Mouse (Mus musculus) cerebellum, adult 8-10 months (tissue): ENCODE measurements around the gene Klf11.
"Not testable (repeated sequence)": the region's sequence is repeated elsewhere in the genome, so short reads cannot be mapped to it uniquely, and the experiment has no call there.

ENCODE experiments used
- DNase-seq: peaks from one replicate; pipeline ENCODE4 v3.0.0; 2022

Klf11 gene

GRCm38 (mm10) chr12:24654065-24654862 is 3.2 kb downstream of the Klf11 start:
- DNase-seq, result no peak

DNA sequence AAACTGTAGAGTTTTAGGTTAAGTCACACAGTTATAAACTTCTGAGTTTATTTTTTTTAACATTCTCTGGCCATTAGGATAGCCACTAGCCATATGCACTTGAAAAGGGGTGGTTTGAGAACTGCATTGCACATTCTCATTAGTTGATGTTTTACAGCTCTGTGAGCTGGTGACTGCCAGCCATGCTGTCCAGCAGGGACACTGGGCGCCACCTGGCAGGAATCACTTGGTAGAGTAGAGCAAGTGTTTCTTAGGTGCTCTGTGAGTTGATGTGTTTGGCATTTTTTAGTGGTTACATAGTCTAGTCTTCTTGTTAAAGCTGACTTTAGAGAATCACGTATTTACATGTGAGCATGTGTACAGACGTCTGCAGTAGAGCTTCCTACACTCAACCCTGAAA is 5.4 kb downstream of the Klf11 start:
- no peak for DNase-seq

GRCm38 (mm10) chr12:24658998-24659397 is 7.9 kb downstream of the Klf11 start:
- no peak for DNase-seq

DNA sequence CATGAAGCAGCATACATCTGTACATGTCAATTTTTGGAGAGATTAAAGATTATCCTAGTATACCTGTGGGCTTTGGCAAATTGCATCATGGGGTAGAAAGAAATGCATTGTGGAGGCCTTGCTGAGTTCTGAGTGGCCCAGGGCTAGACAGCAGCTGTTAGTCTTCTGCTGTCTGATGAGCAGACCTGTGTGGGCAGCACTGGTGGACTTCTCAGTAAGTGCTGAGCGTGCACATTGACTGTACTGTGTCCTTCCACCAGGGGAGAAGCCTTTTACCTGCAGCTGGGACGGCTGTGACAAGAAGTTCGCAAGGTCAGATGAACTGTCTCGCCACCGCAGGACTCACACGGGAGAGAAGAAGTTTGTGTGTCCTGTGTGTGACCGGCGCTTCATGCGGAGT is 8.8 kb downstream of the Klf11 start:
- no peak for DNase-seq

DNA sequence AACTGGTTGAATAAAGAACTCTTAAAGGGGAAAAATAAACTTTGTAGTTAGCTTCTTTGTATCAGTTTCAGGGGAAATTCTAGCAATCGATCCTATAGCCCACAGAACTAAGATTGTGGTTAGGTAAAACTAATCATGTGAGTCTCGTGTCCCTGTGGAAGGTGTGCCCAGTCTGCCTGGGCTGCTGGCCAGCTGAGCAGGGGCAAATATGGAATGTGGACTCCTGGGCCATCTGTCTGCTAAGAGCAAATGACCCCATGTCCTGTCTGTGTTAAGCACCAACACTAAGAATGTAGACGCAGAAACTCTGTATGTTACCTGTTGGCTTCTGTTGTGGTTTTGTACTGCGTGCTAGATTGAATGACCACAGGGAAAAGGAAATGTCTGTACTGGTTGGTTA is 10.0 kb downstream of the Klf11 start:
- DNase-seq, result no peak

DNA sequence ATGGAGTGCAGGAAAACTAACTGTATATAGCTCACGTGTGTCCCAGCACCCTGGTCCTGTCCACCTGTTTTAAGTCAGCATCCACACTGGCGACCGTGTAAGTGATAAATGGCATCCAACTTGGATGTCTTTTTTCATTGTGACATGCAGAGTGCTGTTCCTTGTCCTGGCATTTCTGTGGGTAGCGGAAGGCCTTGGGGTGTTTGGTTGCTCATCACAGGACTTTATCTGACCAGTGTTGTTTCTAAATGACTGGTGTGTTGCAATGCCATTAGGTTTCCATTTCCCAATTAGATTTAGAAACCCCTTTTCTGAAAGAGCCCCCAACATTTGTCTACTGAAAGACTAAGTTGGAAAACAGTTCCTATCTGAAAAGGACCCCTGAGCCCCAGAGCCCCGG is 11.1 kb downstream of the Klf11 start:
- no peak for DNase-seq

GRCm38 (mm10) chr12:24680096-24680491 is 29.0 kb downstream of the Klf11 start:
- DNase-seq, result no peak

DNA sequence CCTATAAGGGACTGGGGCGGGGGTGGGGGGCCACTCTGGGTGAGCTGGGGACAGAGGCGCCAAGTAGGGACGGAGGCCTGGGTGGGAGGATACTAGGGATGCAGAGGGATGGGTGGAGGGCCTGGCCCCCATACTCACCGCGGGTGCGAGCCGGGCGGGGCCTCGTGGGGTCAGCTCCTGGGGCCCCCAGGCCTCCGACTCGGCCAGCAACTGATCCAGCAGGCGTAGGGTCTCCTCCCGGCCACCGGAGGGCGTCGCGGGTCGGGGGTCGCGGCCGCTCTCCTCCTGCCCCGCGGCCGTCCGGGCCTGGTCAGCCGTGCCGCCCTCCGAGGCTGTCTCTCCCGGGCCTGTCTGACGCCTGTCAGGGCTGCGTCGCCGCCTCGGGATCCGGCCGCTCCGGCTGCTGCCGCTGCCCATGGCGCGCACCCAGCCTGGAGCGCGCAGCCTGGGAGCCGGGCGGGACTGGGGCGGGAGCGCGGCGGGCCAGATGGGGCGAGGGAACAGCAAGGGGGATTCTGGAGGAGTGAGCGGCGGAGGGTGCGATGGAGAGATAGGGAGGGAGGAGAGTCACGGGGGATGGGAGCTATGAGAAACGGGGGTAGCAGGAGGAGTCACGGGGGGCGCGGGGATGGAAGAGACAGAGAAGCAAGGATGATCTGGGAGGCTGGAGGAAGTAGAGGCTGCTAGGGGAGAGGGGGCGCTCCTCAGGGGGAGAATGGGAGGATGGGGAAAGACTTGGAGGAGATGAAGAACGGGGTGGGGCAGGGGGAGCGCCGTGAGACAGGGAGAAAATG is 29.6 kb downstream of the Klf11 start:
- no peak for DNase-seq

- DNase-seq, result no peak
Measured at GRCm38 (mm10) chr12:24681286-24682023, 30.4 kb downstream of the Klf11 start, which contains the start of gene Cys1. Gene Cys1, minus strand, starts transcription at chr12:24681813.

- DNase-seq, result no peak
Measured at GRCm38 (mm10) chr12:24682563-24682962, 31.5 kb downstream of the Klf11 start.

- DNase-seq, result no peak
Measured at GRCm38 (mm10) chr12:24683461-24683860, 32.4 kb downstream of the Klf11 start.

- DNase-seq, result no peak
Measured at GRCm38 (mm10) chr12:24686038-24686695, 35.1 kb downstream of the Klf11 start.

DNA sequence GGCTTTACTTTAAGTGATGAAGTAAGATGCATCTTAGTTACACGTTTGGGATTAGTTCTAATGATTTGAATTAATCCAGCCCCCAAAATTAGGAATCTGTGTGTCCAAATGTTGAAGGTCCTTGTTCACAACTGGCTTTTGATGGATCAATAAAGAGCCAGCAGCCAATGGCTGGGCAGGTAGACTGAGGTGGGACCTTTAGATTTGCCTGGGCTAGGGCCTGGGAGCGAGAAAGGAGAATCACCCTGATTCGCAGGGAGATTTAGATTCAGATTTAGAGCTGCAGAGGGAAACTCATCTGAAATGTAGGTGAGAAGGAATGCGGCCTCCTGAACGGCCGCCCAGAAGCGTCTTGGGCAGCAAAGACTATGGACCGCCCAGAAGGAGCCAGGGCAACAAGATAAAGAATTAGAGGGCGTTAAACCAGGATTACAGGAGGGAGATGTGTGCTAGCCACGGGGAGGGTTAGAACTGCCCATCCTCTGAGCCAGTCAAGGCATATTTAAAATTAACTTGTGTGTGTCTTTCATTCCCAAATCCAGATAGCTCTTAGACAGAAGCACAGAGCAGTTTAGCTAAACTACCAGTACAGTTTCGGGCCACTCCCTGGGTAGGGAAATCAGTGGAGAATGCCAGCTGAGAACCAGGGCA is 35.7 kb downstream of the Klf11 start:
- no peak for DNase-seq

GRCm38 (mm10) chr12:24690351-24690750 is 39.3 kb downstream of the Klf11 start:
- DNase-seq, result no peak

DNA sequence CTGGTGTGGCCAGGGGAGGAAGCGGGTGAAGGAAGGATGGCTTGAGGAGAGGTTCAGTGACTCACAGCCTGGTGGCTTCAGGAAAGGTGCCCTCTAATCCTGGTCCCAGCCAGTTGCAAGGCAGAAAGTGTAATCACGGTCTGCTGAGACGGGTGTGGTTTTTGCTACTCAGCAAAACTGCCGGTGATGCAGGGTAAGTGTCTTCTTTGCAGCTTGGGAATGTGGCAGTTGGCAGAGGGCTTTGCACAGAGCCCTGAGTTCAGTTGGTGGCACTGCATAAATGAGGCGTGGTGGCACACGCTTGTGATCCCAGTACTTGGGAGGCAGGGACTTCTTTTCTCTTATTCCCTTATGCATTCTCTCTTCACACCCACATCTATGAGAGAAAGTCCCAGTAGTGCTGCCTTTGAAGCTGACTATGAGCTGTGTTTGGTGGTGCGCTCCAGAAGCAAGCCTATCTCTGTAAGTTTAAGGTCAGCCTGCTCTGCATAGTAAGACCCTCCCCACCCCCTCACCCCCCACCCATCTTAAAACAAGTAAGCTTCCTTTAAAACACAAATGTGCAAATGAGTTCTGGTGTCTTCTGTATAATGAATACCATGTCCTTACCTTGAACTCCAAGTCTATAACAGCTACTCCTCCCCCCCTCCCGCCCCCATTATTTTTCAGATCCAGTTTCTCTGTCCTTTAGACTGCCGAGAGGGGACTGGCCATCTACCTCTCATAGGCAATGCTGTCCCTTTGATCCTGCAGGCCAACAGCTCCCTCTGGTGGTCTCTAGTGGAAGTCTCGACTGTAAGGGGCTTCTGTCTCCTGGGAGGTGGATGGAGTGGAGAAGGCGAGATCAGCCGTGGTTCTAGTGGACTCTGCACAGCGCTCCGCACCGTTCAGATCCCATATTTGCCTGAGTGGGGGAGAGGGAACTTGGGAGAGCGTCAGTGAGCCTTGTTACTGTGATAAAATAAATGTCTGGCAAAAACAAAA is 45.7 kb downstream of the Klf11 start:
- DNase-seq, result peak; percentile 76

DNA sequence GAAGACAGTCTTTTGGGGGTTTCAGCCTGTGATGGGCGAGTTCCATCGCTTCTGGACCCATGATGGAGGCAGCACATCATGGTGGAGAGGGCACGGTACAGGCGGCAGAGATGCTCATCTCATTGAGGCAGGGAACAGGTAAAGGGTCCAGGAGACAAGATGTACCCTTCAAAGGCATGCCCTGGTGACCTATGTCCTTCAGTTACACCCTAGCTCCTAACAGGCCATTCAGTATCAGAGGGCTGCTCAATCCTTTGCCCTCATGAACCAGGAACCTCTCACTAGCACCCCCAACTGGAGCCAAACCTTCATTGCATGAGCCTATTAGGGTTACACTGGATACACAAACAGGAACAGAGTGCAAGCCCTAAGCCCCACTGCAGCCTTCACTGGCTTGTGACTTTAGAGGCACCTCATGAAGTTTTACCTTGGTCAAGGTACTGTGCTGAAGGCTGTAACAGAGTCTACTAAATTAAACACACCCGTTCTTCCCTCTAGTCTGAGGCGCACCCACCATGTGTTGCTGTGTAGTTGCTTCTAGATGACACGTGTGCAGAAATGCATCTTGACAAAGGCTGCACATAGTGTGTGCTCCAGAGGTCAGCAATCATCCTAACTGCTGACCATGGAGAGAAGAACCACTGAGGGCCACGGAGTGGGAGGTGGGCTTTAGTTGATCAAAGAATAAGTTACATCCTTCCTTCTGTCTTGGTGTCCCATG is 46.6 kb downstream of the Klf11 start:
- no peak for DNase-seq

DNA sequence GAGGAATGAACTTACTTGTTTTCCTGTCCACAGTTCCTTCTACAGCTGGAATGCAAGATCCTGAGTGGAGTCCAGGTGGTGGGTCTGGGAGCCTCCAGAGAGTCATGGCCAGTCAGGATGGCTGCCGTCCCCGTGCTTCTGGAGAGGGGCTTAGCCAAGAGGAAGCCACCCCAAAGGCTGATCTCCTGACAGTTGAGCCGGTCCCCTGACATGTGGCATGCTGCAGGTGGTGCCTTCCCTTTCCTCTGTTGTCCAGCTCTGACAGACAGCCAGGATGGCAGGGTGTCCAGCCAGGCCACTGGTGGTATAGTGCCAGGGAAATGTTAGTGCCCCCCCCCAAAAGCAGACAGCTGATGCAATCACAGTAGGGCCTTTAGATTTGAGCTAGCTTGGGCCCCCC is 47.4 kb downstream of the Klf11 start:
- no peak for DNase-seq

- no peak for DNase-seq
Measured at GRCm38 (mm10) chr12:24699578-24699977, 48.5 kb downstream of the Klf11 start.

DNA sequence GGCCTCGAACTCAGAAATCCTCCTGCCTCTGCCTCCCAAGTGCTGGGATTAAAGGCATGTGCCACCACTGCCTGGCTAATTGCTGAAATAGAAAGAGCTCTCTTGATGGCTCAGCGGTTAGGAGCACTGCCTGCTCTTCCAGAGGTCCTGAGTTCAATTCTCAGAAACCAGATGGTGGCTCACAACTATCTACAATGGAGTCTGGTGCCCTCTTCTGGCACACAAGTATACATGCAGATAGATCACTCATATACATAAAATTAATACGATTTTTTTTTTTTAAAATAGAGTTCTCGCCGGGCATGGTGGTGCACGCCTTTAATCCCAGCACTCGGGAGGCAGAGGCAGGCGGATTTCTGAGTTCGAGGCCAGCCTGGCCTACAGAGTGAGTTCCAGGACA is 50.5 kb downstream of the Klf11 start:
- DNase-seq, result not testable (repeated sequence)

DNA sequence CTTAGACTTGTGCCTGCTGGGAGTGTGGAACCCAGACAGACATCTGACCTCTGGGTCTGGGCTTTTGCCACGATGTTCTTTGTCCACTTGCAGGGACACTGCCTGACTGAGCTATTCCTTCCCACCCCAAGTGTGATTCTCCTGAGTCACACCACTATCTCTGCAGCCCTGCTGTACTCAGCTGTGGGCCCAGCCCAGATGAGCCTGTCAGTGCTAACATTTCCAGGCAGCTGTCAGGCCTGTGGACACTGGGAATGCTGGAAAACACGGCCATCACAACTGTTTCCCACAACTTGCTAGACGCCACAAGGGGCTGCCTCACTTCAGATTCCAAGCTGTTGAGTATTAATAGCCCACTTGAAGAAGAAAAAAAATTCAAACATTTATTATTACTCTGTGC is 51.9 kb downstream of the Klf11 start:
- DNase-seq, result no peak
